Mouse (Mus musculus) lung, adult 2 months (tissue): ENCODE results near the gene Spdl1. TPM values are rescaled to one million over a fixed set of nuclear protein-coding genes. Genes with fewer than 3 reads are reported as not detected.

Experiments used
- DNase-seq: peaks from one replicate; pipeline ENCODE4 v3.0.0; 2022
- H3K4me1 ChIP-seq: fragments of 200-500 bp; 2 replicates; pipeline ENCODE4 v1.6.1; 2011; ENCODE audit warnings: low read length; ENCODE audit not compliant: control insufficient read depth, insufficient read depth
- H3K4me3 ChIP-seq: fragments of 200-500 bp; replicated peaks from 2 replicates; pipeline ENCODE3; 2011; ENCODE audit warnings: low read depth, mild to moderate bottlenecking, control low read depth, low read length; ENCODE audit errors: extremely low read depth
- CTCF ChIP-seq: fragments of 200-500 bp; IDR thresholded peaks from 2 replicates; pipeline ENCODE4 v1.5.1; 2011; ENCODE audit warnings: mild to moderate bottlenecking, low read length, control low read depth; ENCODE audit not compliant: insufficient read depth
- POLR2A ChIP-seq: fragments of 200-500 bp; IDR thresholded peaks from 2 replicates; pipeline ENCODE4 v1.6.1; 2011; ENCODE audit warnings: low read depth, mild to moderate bottlenecking, control low read depth, low read length, borderline replicate concordance; ENCODE audit errors: extremely low read depth
- WGBS: fragments of 180-500 bp; shearing (Covaris S2); methylation state at CpG from one replicate; pipeline ENCODE4 v1.1.7; 2018; 5-methylcytosine and 5-hydroxymethylcytosine counted together
- polyA plus RNA-seq: library from polyadenylated mRNA; depleted of rRNA; stranded (reverse); fragments of >200 nt; gene quantifications from 2 replicates; pipeline ENCODE4 v1.2.3, GENCODE M21; 2012; rRNA removed

The Spdl1 gene
- 0.15 and 0.46 TPM in 2 replicates for polyA plus RNA-seq

DNA sequence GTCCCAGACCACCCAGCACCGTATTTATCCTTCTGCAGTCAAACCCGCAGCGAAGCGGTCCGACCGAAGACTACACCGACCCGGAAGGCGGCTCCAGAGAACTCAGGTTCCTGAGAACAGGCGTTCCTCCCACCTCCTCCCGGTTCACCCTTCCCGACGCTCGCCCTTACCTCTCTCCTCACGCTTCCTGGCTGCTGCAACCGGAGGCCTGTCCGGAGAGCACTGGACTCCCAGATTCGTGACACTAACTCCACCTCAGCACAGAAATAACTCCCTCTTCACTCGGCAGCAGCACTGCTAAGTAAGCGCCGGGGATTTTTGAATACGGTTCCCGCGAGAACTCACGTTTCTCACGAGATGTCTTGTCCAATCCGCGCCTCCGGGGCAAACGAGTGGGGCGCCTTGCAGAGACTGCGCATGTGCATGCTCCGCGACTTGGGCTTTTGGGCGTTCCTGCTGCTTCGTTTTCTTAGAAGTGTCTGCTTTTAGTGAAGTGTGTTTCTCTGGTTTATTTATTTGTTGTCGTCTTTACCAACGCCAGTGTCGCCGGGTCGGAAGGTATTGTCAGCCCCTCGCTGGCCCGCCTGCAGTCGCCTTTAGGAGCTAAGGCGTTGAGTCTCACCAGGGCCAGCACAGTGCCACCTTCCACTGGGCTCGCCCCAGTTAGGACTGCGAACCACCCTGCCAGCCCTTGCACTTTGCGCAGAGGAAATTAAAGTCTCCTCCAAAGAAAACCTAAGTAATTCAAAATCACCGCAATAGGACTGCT is at the start of gene Spdl1:
Gene Spdl1, minus strand, starts transcription at position 324 of the 769 bp plus-strand sequence.
- peaks cover 3% of the 10 kb centered on the region; the same call in 1 of the 2 replicates for H3K4me1 ChIP-seq
- TF ChIP-seq POLR2A (peak; percentile 83; the same call in 1 of the 2 replicates), CTCF (no peak)
- peak within 1 kb of the TSS; percentile 98 for H3K4me3 ChIP-seq
- peak; percentile 96 for DNase-seq
- WGBS = under 1% methylated on average over 49 of the region's 49 CpGs

DNA sequence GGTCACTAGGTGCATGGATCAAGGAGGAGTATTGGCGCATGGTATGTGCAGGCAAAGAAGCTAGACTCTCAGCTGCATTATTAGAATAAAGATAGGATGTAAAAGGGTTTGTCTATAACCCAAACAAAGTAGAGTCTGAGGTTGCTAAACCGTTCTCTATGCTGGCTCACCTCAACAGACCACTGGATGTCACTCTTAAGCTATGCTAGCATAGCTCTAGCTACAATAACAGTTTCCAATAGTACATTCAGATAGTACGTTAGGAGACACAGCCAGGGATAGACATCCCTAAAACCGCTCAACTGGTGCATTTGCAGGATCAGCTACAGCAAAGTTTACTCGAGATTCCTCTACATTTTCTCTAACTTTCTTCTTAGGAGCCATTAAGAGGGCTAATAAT is 48.1 kb upstream of the Spdl1 start:
- Histone ChIP-seq H3K4me1 (no peaks in the 10 kb centered on the region), H3K4me3 (no peak overlapping the region)
- 22% methylated on average over 5 of the region's 5 CpGs for WGBS
- no peak for DNase-seq
- TF ChIP-seq CTCF (peak; percentile 49; the same call in 1 of the 2 replicates), POLR2A (no peak)

DNA sequence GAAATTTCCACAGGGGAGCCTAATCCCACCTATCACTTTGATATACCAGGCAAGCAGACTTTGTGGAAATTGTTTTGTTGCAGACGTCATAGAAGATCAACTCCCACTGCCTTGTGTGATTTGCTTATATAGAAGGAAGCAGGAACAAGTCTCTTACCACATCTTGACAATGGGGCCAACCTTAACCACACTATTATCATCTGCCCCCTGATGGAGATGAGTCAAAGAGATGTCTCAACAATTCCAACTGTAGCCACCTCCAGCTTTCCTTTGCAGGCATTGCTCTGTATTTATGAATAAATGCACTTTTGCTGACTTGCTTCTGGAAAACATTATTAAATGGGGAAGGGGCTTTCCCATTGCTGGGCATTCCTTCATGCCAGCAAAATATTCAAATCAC is 46.2 kb upstream of the Spdl1 start:
- Histone ChIP-seq H3K4me3 (no peak overlapping the region), H3K4me1 (no peaks in the 10 kb centered on the region)
- TF ChIP-seq CTCF (no peak), POLR2A (no peak)
- DNase-seq = no peak
- WGBS = 74% methylated on average over 1 of the region's 1 CpGs

DNA sequence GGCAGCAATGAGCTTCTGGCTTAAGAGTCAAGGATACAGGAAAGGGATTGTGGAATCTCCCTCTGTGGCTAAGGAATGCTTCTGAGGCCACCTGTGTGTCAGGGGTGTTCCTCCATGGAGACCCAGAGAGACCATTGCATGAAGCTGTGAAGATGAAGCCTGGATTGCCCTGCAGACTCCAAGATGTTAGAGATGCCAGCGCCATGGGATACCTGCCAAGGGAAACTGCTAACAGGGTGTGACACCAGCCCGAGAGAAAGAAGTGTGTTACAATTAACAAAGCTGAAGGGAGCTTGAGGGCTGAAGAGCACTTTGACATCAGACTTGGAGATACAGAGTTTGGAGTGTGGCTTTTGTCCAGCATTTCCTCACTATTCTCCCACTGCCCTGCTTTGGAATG is 40.4 kb upstream of the Spdl1 start:
- DNase-seq = no peak
- Histone ChIP-seq H3K4me1 (no peaks in the 10 kb centered on the region), H3K4me3 (no peak overlapping the region)
- 53% methylated on average over 2 of the region's 2 CpGs for WGBS
- TF ChIP-seq POLR2A (no peak), CTCF (no peak)

DNA sequence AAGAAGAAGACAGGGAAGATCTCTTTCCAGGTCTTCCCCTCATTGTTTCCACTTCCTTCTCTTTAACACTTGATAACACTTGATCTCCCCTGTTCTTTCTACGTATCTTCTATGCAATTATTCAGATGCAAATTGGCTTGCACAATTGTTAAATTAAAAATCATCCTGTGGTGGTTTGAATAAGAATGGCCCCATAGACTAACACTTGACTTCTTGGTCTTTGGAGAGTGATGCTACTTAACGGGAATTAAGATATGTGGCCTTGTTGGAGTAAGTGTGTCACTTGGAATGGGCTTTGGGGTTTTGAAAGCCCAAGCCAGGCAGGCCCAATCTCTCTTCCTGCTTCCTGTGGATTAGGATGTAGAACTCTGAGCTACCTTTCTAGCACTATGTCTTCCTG is 39.0 kb upstream of the Spdl1 start:
- no peak for DNase-seq
- H3K4me3 ChIP-seq = no peak overlapping the region
- TF ChIP-seq CTCF (no peak), POLR2A (no peak)
- 84% methylated on average over 2 of the region's 2 CpGs for WGBS
- no peaks in the 10 kb centered on the region for H3K4me1 ChIP-seq

DNA sequence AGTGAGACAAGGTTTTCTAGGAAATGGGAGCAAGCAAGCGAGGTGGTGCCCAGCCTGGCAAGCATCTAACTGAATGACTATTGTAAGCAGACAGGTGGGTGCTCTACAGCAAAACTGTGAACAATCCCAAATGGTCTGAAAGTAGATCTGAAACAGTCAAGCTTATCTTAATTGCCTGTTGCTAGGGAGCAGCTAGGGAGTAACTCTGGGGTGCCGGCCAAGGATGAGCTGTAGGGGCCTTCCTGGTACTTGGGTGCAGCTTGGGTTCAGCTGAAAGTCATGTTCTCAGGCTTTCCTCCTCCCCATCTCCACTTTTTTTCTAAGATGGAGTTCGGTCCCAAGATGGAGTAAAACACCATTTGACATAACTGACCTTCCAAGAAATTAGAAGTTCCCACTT is 38.5 kb upstream of the Spdl1 start:
- 77% methylated on average over 3 of the region's 3 CpGs for WGBS
- no peak for TF ChIP-seq POLR2A
- TF ChIP-seq CTCF = no peak
- no peaks in the 10 kb centered on the region for H3K4me1 ChIP-seq
- no peak for DNase-seq
- H3K4me3 ChIP-seq = no peak overlapping the region

DNA sequence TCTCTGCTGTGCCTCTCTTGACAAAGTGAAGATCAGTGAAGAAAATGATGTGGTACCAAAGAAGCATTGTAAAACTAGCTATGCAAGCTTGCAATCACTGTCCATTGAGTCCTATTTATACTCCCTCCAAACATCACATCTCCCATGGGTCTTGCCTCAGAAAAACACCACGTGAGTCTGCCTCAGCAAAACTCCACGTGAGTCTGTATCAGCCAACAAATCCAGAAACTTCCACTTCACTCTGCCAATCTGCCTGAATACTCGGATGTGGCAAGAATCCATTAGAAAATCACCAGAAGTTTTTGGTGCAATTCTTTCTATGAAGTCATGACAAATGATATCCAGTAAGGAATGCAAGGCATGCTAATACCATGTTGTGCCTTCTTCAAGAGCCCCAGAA is 38.0 kb upstream of the Spdl1 start:
- TF ChIP-seq POLR2A (no peak), CTCF (no peak)
- DNase-seq = no peak
- Histone ChIP-seq H3K4me1 (no peaks in the 10 kb centered on the region), H3K4me3 (no peak overlapping the region)
- WGBS = 61% methylated on average over 3 of the region's 3 CpGs

DNA sequence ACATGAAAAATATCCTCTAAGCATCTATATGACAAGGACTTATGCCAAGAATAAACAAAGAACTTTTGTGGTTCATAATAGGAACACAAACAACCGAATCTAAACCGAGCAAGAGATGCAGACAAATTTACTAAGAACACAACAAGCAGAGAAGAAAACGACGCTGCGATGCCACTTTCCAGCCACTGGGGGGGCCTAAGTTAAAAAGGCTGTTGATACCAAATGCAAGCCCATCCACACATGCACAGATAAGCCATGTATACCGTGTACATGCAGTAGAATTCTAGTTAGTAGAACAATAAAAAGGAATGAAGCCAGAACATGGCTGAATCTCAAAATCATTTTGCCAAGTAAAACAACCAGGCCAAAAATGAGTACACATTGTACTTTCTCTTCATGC is 35.2 kb upstream of the Spdl1 start:
- no peak for TF ChIP-seq CTCF
- no peak for TF ChIP-seq POLR2A
- WGBS = 27% methylated on average over 6 of the region's 6 CpGs
- no peak for DNase-seq
- H3K4me3 ChIP-seq = no peak overlapping the region
- no peaks in the 10 kb centered on the region for H3K4me1 ChIP-seq

DNA sequence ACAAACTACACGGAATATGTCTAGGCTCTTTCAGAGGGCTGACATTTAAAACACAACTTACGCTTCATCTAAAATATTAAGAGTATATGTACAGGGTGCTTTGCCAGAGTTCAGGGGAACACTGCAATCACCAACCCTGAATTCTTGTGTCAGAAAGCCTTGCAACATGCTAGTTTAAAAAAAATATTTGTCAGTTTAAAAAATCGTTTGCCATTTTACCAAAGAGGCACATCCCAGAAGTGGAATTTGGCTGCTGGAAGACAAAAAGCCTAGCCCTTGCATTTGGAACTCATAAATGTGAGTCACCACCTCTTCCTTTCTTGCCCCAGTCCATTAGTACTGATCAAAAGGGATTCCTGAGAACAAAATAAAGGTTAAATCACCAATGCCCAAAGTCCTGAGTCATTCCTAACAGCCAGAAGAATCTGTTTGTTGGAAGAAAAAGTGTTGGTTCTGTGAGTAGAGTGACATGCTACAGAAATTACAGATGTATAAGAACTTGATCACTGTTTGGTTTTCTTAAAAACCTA is 32.4 kb upstream of the Spdl1 start:
- TF ChIP-seq POLR2A (no peak), CTCF (no peak)
- H3K4me3 ChIP-seq = no peak overlapping the region
- no peaks in the 10 kb centered on the region for H3K4me1 ChIP-seq
- WGBS = 50% methylated on average over 3 of the region's 3 CpGs
- DNase-seq = no peak

DNA sequence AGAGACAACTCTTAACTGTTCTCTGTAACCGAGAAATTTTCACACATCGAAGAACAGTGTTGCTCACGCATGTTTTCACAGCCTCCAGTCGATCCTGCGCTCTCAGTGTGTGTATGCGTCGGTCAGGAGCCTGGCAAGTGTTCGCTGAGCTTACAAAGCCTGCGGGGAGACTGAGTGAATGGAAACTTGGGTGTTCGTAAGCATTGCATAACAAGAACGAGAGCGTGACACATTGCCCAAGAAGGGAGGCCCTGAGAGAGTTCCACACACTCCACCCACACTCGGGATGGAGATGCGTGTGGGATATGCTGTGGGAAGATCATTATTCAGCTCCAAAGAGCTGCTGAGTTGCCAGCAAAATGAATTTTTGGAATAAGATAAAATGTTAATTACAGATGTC is 31.7 kb upstream of the Spdl1 start:
- no peak for TF ChIP-seq CTCF
- no peak for TF ChIP-seq POLR2A
- DNase-seq = peak; percentile 15
- WGBS = 71% methylated on average over 14 of the region's 14 CpGs
- Histone ChIP-seq H3K4me1 (no peaks in the 10 kb centered on the region), H3K4me3 (no peak overlapping the region)
